In genomic region chr7:75370595-75371519, GRCm38 (mm10) we compare ENCODE assay signal across 9 mouse cellular contexts.
A peak's percentile ranks its signal among the peaks of the same experiment; 100 is the strongest.
DNase-seq lines count a peak whose midpoint lies in the region; ATAC-seq and TF ChIP-seq lines count a peak whose summit lies in the region.
"Had no signal": no experiment of that assay in that cellular context is flagged by ENCODE, and none has a peak within 500 bp of the region (broad histone marks: within the 10 kb centered on the region; RNA-seq: fewer than 3 reads in every experiment).

No protein-coding gene starts in this region.

- peak; percentile 89 for TF ChIP-seq CTCF in gastrocnemius, adult 2 months (IDR thresholded peaks at IDR 0.05)

- H3K4me3 ChIP-seq in gastrocnemius, adult 2 months, result peak overlapping the region; percentile 28
- H3K4me3 ChIP-seq in hindbrain, embryonic 16.5 days (ENCODE audit: low read length), result no peak overlapping the region
- H3K4me3 ChIP-seq: liver, embryonic 15.5 days had no signal

- H3K36me3 ChIP-seq in hindbrain, embryonic 16.5 days (ENCODE audit: control insufficient read depth, insufficient read depth, low read length), result no peaks in the 10 kb centered on the region
- H3K36me3 ChIP-seq: liver, embryonic 15.5 days had no signal

- DNase-seq in NIH3T3 (ENCODE audit: low read depth), result peak; percentile 93
- peak; percentile 82 to 84 for DNase-seq in cerebellum, postnatal 36 days
- DNase-seq in gastrocnemius, adult 2 months, result peak; percentile 85
- peak; percentile 62 for DNase-seq in left cerebral cortex, adult 11 months (ENCODE audit: low spot score)
- peak; percentile 91 for DNase-seq in lung, postnatal 36 days
- DNase-seq in retina, embryonic 14.5 days (ENCODE audit: low spot score), result peak; percentile 87
- DNase-seq in thymus, postnatal 25 days, result peak; percentile 84

- H3K9ac ChIP-seq in hindbrain, embryonic 16.5 days (ENCODE audit: low read depth, low read length), result no peak overlapping the region
- H3K9ac ChIP-seq: liver, embryonic 15.5 days had no signal

- ATAC-seq in hindbrain, embryonic 16.5 days, result peak; percentile 93

- peak overlapping the region; percentile 38 for H3K27ac ChIP-seq in gastrocnemius, adult 2 months
- no peak overlapping the region for H3K27ac ChIP-seq in hindbrain, embryonic 16.5 days (ENCODE audit: low read depth, low read length)
- H3K27ac ChIP-seq: liver, embryonic 15.5 days had no signal

- H3K9me3 ChIP-seq in hindbrain, embryonic 16.5 days (ENCODE audit: control insufficient read depth, low read length), result no peaks in the 10 kb centered on the region
- H3K9me3 ChIP-seq: liver, embryonic 15.5 days had no signal

- H3K27me3 ChIP-seq in hindbrain, embryonic 16.5 days (replicated peaks; ENCODE audit: control insufficient read depth, insufficient read depth, low read length), result no peaks in the 10 kb centered on the region
- H3K27me3 ChIP-seq: liver, embryonic 15.5 days had no signal

- 52% methylated on average over 12 of the region's 12 CpGs for WGBS in hindbrain, embryonic 16.5 days

- H3K4me1 ChIP-seq in hindbrain, embryonic 16.5 days (ENCODE audit: control insufficient read depth, insufficient read depth, low read depth, low read length), result peaks cover 3% of the 10 kb centered on the region; the same call in 1 of the 2 replicates
- H3K4me1 ChIP-seq: liver, embryonic 15.5 days had no signal

- H3K4me2 ChIP-seq in hindbrain, embryonic 16.5 days (ENCODE audit: low read length), result no peak overlapping the region
- H3K4me2 ChIP-seq: liver, embryonic 15.5 days had no signal

- intact Hi-C loops in gastrocnemius, adult 2 months (cut with DNase I), result loop anchor here (2.0 to 10.0 kb wide), 2 partner anchors 186 to 514 kb away; no protein-coding TSS in a partner anchor
